Mouse (Mus musculus): Measurements from ENCODE around the gene Mapkapk2. TPM values are rescaled to one million over a fixed set of nuclear protein-coding genes. Genes with fewer than 3 reads are reported as not detected.

Gene Mapkapk2
- polyA plus RNA-seq, 1 experiment, result 120 TPM

GRCm38 (mm10) chr1:131020425-131021310 lies 77.0 kb downstream of the Mapkapk2 start:
- H3K4me3 ChIP-seq (replicated peaks; ENCODE audit: extremely low read depth, low read depth, low read length), result no peak overlapping the region
- WGBS, result 52% methylated on average over 12 of the region's 12 CpGs
- DNase-seq, result no peak
- H3K4me1 ChIP-seq (ENCODE audit: control insufficient read depth, insufficient read depth, low read length), result no peaks in the 10 kb centered on the region
- TF ChIP-seq CTCF (IDR thresholded peaks at IDR 0.05; ENCODE audit: insufficient read depth, low read length), result no peak
- no peak for TF ChIP-seq POLR2A (IDR thresholded peaks at IDR 0.05; ENCODE audit: borderline replicate concordance, extremely low read depth, low read depth, low read length)

GRCm38 (mm10) chr1:131019492-131020098 lies 78.0 kb downstream of the Mapkapk2 start, which contains the start of gene Il10:
Il10 (plus strand) TSS chr1:131019845.
- DNase-seq, result no peak
- H3K4me1 ChIP-seq (ENCODE audit: control insufficient read depth, insufficient read depth, low read length), result no peaks in the 10 kb centered on the region
- H3K4me3 ChIP-seq (replicated peaks; ENCODE audit: extremely low read depth, low read depth, low read length), result no peak within 1 kb of the TSS
- 54% methylated on average over 8 of the region's 8 CpGs for WGBS
- TF ChIP-seq POLR2A (IDR thresholded peaks at IDR 0.05; ENCODE audit: borderline replicate concordance, extremely low read depth, low read depth, low read length) (no peak), CTCF (IDR thresholded peaks at IDR 0.05; ENCODE audit: insufficient read depth, low read length) (no peak)

GRCm38 (mm10) chr1:131015879-131016278 lies 81.7 kb downstream of the Mapkapk2 start:
- DNase-seq, result no peak
- WGBS, result 91% methylated on average over 7 of the region's 7 CpGs
- no peak for TF ChIP-seq POLR2A (IDR thresholded peaks at IDR 0.05; ENCODE audit: borderline replicate concordance, extremely low read depth, low read depth, low read length)
- TF ChIP-seq CTCF (IDR thresholded peaks at IDR 0.05; ENCODE audit: insufficient read depth, low read length), result no peak
- H3K4me1 ChIP-seq (ENCODE audit: control insufficient read depth, insufficient read depth, low read length), result no peaks in the 10 kb centered on the region
- no peak overlapping the region for H3K4me3 ChIP-seq (replicated peaks; ENCODE audit: extremely low read depth, low read depth, low read length)

GRCm38 (mm10) chr1:131015281-131015680 lies 82.3 kb downstream of the Mapkapk2 start:
- TF ChIP-seq CTCF (IDR thresholded peaks at IDR 0.05; ENCODE audit: insufficient read depth, low read length) (no peak), POLR2A (IDR thresholded peaks at IDR 0.05; ENCODE audit: borderline replicate concordance, extremely low read depth, low read depth, low read length) (no peak)

GRCm38 (mm10) chr1:131013926-131014325 lies 83.7 kb downstream of the Mapkapk2 start:
- 88% methylated on average over 5 of the region's 5 CpGs for WGBS
- H3K4me1 ChIP-seq (ENCODE audit: control insufficient read depth, insufficient read depth, low read length), result no peaks in the 10 kb centered on the region
- H3K4me3 ChIP-seq (replicated peaks; ENCODE audit: extremely low read depth, low read depth, low read length), result no peak overlapping the region
- TF ChIP-seq CTCF (IDR thresholded peaks at IDR 0.05; ENCODE audit: insufficient read depth, low read length), result no peak
- TF ChIP-seq POLR2A (IDR thresholded peaks at IDR 0.05; ENCODE audit: borderline replicate concordance, extremely low read depth, low read depth, low read length), result no peak
- no peak for DNase-seq

More at GRCm38 (mm10) chr1:131015281-131015680, 82.3 kb downstream of the Mapkapk2 start:
- 72% methylated on average over 6 of the region's 6 CpGs for WGBS
- no peak for DNase-seq
- H3K4me3 ChIP-seq (replicated peaks; ENCODE audit: extremely low read depth, low read depth, low read length), result no peak overlapping the region
- H3K4me1 ChIP-seq (ENCODE audit: control insufficient read depth, insufficient read depth, low read length), result no peaks in the 10 kb centered on the region

GRCm38 (mm10) chr1:131012494-131012893 lies 85.1 kb downstream of the Mapkapk2 start:
- Histone ChIP-seq H3K4me1 (ENCODE audit: control insufficient read depth, insufficient read depth, low read length) (no peaks in the 10 kb centered on the region), H3K4me3 (replicated peaks; ENCODE audit: extremely low read depth, low read depth, low read length) (no peak overlapping the region)
- no peak for DNase-seq
- WGBS, result 89% methylated on average over 8 of the region's 8 CpGs
- no peak for TF ChIP-seq POLR2A (IDR thresholded peaks at IDR 0.05; ENCODE audit: borderline replicate concordance, extremely low read depth, low read depth, low read length)
- TF ChIP-seq CTCF (IDR thresholded peaks at IDR 0.05; ENCODE audit: insufficient read depth, low read length), result no peak

GRCm38 (mm10) chr1:131010201-131011153 lies 87.1 kb downstream of the Mapkapk2 start:
- no peak overlapping the region for H3K4me3 ChIP-seq (replicated peaks; ENCODE audit: extremely low read depth, low read depth, low read length)
- no peaks in the 10 kb centered on the region for H3K4me1 ChIP-seq (ENCODE audit: control insufficient read depth, insufficient read depth, low read length)
- no peak for TF ChIP-seq POLR2A (IDR thresholded peaks at IDR 0.05; ENCODE audit: borderline replicate concordance, extremely low read depth, low read depth, low read length)
- TF ChIP-seq CTCF (IDR thresholded peaks at IDR 0.05; ENCODE audit: insufficient read depth, low read length), result no peak
- 62% methylated on average over 17 of the region's 17 CpGs for WGBS
- DNase-seq, result no peak

- Histone ChIP-seq H3K4me3 (replicated peaks; ENCODE audit: extremely low read depth, low read depth, low read length) (no peak overlapping the region), H3K4me1 (ENCODE audit: control insufficient read depth, insufficient read depth, low read length) (no peaks in the 10 kb centered on the region)
- TF ChIP-seq CTCF (IDR thresholded peaks at IDR 0.05; ENCODE audit: insufficient read depth, low read length) (no peak), POLR2A (IDR thresholded peaks at IDR 0.05; ENCODE audit: borderline replicate concordance, extremely low read depth, low read depth, low read length) (no peak)
- no peak for DNase-seq
- WGBS, result 77% methylated on average over 1 of the region's 1 CpGs
These were observed 91.6 kb downstream of the Mapkapk2 start for GRCm38 (mm10) chr1:131006069-131006468.

Other genes with a start within 250 kb of the Mapkapk2 start
- gene Fcmr, start 232.2 kb downstream of the Mapkapk2 start, polyA plus RNA-seq (2012; rRNA removed), result 21.9 and 25.0 TPM in 2 replicates
- gene Il24, start 210.4 kb downstream of the Mapkapk2 start, polyA plus RNA-seq (2012; rRNA removed), result not detected in 2 replicates
- gene Il20, start 186.4 kb downstream of the Mapkapk2 start, polyA plus RNA-seq (2012; rRNA removed), result not detected in 2 replicates
- not detected in 2 replicates for gene Il19, start 157.7 kb downstream of the Mapkapk2 start, polyA plus RNA-seq (2012; rRNA removed)
- gene Il10, start 78.0 kb downstream of the Mapkapk2 start, polyA plus RNA-seq (2012; rRNA removed), result 0.08 TPM in 1 of 2 replicates, not detected in the other
- gene Dyrk3, start 40.5 kb upstream of the Mapkapk2 start, polyA plus RNA-seq (2012; rRNA removed), result 1.9 and 2.7 TPM in 2 replicates
- 26.4 and 31.9 TPM in 2 replicates for gene Eif2d, start 55.4 kb upstream of the Mapkapk2 start, polyA plus RNA-seq (2012; rRNA removed)
- 18.9 and 19.1 TPM in 2 replicates for gene Rassf5, start 147.4 kb upstream of the Mapkapk2 start, polyA plus RNA-seq (2012; rRNA removed)
- gene Ikbke, start 181.8 kb upstream of the Mapkapk2 start, polyA plus RNA-seq (2012; rRNA removed), result 9.6 and 15.3 TPM in 2 replicates